Mouse (Mus musculus): ENCODE data around the gene Nacc2. TPM values are rescaled to one million over a fixed set of nuclear protein-coding genes. Genes with fewer than 3 reads are reported as not detected.

Gene Nacc2
- total and polyA plus RNA-seq, 2 experiments from 2014 or later = 18.3 to 18.9 TPM

DNA sequence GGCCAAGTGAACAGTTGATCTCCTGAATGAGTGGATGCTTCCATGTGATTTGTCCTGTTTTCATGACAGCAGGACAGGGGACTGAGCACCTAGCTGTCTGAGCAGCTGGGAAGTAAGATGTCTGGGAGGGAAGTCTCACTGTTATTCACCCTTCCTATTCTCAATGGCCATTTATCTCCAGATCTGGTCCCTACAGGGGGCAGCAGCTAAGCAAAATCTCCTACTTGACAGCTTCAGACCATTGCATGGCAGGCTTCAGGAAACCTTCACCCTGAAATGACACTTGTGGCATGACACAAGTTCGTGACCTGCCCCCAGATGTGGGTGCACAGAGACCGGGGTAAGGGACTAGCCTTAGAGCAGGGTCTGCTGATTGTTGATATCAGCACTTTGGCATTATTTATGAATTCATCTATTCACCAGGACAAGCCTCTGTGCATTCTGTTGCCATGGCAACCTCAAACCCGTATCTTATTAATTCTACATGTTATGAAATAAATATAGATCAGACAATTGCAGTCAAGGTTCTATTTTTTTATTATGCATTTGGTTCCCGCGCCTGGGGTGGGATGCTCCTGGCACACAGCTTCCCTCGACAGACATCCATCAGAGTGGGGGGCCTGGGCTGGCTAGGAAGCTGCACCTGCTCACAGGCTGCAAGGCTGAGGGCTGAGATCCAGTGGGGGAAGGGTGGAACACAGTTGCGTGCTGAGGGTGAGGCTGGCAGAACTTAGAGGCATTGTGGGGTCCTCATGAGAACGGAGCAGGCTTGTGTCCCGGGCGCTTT is 33.4 kb upstream of the Nacc2 start:
- DNase-seq (peak; percentile 72), ATAC-seq (peak; percentile 83)
- TF ChIP-seq CTCF (IDR thresholded peaks at IDR 0.05; ENCODE audit: low read depth) = 0 out of 2 replicates have a peak, but pooled peaks have one; percentile 24
- no peak overlapping the region for H3K4me3 ChIP-seq (ENCODE audit: low read depth, low read length)
- no peak overlapping the region for H3K9ac ChIP-seq
- H3K4me2 ChIP-seq (ENCODE audit: low read depth) = no peak overlapping the region
- no peaks in the 10 kb centered on the region for H3K9me3 ChIP-seq (ENCODE audit: low read length)
- WGBS = 40% methylated on average over 10 of the region's 10 CpGs
- no peaks in the 10 kb centered on the region for H3K27me3 ChIP-seq (ENCODE audit: insufficient read depth, low read length)
- no peaks in the 10 kb centered on the region for H3K36me3 ChIP-seq (ENCODE audit: insufficient read depth)
- peak overlapping the region; percentile 57; the same call in 1 of the 2 replicates for H3K27ac ChIP-seq (ENCODE audit: low read depth, low read length)
- H3K4me1 ChIP-seq (ENCODE audit: insufficient read depth) = peaks cover 17% of the 10 kb centered on the region; the same call in 1 of the 2 replicates

DNA sequence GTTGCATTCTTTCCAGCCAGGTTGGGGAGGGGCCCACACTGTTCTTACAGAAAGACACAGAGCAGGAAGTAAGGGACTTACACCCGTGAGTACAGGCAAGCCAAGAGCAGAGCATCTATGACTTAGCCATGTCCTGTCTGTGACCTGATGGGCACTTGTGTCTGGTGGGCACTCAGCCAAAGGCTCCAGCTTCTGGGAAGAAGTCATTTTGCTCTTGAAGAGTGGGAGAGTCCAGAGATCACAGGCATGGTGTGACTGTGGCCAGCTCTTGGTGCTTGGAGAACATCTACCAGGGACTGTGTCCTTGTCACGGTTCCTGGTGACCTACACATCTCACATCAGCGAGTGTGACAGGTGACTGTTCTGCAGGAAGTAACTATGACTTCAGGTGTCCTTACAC is 32.7 kb upstream of the Nacc2 start:
- TF ChIP-seq CTCF (IDR thresholded peaks at IDR 0.05; ENCODE audit: low read depth) = no peak
- Histone ChIP-seq H3K9ac (no peak overlapping the region), H3K4me1 (ENCODE audit: insufficient read depth) (peaks cover 17% of the 10 kb centered on the region; the same call in 1 of the 2 replicates), H3K4me3 (ENCODE audit: low read depth, low read length) (no peak overlapping the region), H3K27ac (ENCODE audit: low read depth, low read length) (no peak overlapping the region), H3K4me2 (ENCODE audit: low read depth) (no peak overlapping the region), H3K27me3 (ENCODE audit: insufficient read depth, low read length) (no peaks in the 10 kb centered on the region), H3K36me3 (ENCODE audit: insufficient read depth) (no peaks in the 10 kb centered on the region), H3K9me3 (ENCODE audit: low read length) (no peaks in the 10 kb centered on the region)
- no peak for DNase-seq
- WGBS = 64% methylated on average over 3 of the region's 3 CpGs
- no peak for ATAC-seq

DNA sequence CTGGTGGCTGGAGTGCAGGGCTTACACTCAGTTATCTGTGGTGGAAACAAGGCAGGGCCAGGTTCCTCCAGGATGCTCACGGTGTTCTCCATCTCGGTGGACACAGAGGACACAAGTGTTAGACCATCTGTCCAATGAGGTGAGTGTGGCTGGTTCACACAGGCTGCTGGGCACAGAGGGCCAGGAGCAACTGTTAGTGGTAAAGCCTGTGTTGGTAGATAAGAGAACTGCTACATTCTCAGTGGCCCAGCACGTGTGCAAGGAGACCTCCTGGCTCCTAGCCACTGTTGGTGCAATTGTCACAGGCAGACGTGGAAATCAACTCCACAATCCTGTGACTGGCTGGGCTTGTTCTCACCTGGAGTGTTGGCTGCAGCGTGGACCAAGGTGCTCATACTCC is 31.6 kb upstream of the Nacc2 start:
- Histone ChIP-seq H3K4me2 (ENCODE audit: low read depth) (no peak overlapping the region), H3K27ac (ENCODE audit: low read depth, low read length) (no peak overlapping the region), H3K9me3 (ENCODE audit: low read length) (no peaks in the 10 kb centered on the region), H3K27me3 (ENCODE audit: insufficient read depth, low read length) (no peaks in the 10 kb centered on the region), H3K36me3 (ENCODE audit: insufficient read depth) (no peaks in the 10 kb centered on the region), H3K9ac (no peak overlapping the region), H3K4me1 (ENCODE audit: insufficient read depth) (peaks cover 17% of the 10 kb centered on the region; the same call in 1 of the 2 replicates), H3K4me3 (ENCODE audit: low read depth, low read length) (no peak overlapping the region)
- 60% methylated on average over 5 of the region's 5 CpGs for WGBS
- DNase-seq (no peak), ATAC-seq (no peak)
- no peak for TF ChIP-seq CTCF (IDR thresholded peaks at IDR 0.05; ENCODE audit: low read depth)

DNA sequence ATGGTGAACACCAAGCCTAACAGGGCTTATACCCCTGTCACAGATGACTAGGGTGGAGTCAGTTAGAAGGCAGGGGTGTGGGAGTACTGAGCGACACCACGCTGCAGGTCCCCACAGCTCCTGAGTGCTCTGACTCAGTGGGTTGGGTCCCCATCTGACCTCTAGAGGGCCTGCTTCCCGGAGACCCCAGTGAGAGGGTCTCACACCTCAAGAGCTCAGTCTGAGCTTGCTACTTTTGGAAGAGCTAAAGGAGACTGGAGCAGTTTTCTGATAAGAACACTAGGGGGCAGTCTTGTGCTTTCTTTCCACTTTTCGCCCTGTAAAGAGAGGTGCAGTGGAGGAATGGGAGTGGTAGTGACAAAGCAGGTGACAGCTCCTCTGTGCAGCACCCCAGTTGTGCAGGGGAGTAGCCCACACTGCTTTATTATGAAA is 30.9 kb upstream of the Nacc2 start:
- 8% methylated on average over 4 of the region's 4 CpGs for WGBS
- no peak overlapping the region for H3K27ac ChIP-seq (ENCODE audit: low read depth, low read length)
- no peak overlapping the region for H3K9ac ChIP-seq
- H3K4me1 ChIP-seq (ENCODE audit: insufficient read depth) = peaks cover 17% of the 10 kb centered on the region; the same call in 1 of the 2 replicates
- no peaks in the 10 kb centered on the region for H3K9me3 ChIP-seq (ENCODE audit: low read length)
- DNase-seq = peak; percentile 85
- no peaks in the 10 kb centered on the region for H3K27me3 ChIP-seq (ENCODE audit: insufficient read depth, low read length)
- no peaks in the 10 kb centered on the region for H3K36me3 ChIP-seq (ENCODE audit: insufficient read depth)
- no peak overlapping the region for H3K4me3 ChIP-seq (ENCODE audit: low read depth, low read length)
- TF ChIP-seq CTCF (IDR thresholded peaks at IDR 0.05; ENCODE audit: low read depth) = peak; percentile 89
- H3K4me2 ChIP-seq (ENCODE audit: low read depth) = no peak overlapping the region
- ATAC-seq = peak; percentile 89

DNA sequence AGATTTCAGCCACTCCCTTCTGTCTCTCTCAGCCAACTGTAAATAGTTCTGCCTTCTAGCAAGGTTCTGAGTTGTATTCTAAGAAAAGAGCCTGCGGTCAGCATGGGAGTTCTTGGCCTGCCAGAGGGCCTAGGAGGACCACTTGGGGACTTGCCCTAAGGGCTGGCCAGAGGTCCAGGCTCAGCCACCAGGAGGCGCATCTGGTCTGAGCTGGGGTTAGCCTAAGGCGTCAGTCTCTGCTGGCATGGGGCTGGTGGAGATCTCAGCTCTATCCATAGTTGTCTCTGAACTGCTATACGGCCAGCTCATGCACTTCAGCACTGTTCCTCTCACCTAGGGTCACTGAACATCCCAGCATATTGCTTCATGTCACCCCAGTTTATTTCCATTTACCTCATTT is 30.3 kb upstream of the Nacc2 start:
- H3K9me3 ChIP-seq (ENCODE audit: low read length) = no peaks in the 10 kb centered on the region
- WGBS = 30% methylated on average over 4 of the region's 4 CpGs
- peaks cover 17% of the 10 kb centered on the region; the same call in 1 of the 2 replicates for H3K4me1 ChIP-seq (ENCODE audit: insufficient read depth)
- no peak overlapping the region for H3K9ac ChIP-seq
- no peaks in the 10 kb centered on the region for H3K36me3 ChIP-seq (ENCODE audit: insufficient read depth)
- H3K27me3 ChIP-seq (ENCODE audit: insufficient read depth, low read length) = no peaks in the 10 kb centered on the region
- H3K27ac ChIP-seq (ENCODE audit: low read depth, low read length) = no peak overlapping the region
- ATAC-seq = no peak
- H3K4me2 ChIP-seq (ENCODE audit: low read depth) = no peak overlapping the region
- TF ChIP-seq CTCF (IDR thresholded peaks at IDR 0.05; ENCODE audit: low read depth) = peak; percentile 52
- no peak for DNase-seq
- H3K4me3 ChIP-seq (ENCODE audit: low read depth, low read length) = no peak overlapping the region

DNA sequence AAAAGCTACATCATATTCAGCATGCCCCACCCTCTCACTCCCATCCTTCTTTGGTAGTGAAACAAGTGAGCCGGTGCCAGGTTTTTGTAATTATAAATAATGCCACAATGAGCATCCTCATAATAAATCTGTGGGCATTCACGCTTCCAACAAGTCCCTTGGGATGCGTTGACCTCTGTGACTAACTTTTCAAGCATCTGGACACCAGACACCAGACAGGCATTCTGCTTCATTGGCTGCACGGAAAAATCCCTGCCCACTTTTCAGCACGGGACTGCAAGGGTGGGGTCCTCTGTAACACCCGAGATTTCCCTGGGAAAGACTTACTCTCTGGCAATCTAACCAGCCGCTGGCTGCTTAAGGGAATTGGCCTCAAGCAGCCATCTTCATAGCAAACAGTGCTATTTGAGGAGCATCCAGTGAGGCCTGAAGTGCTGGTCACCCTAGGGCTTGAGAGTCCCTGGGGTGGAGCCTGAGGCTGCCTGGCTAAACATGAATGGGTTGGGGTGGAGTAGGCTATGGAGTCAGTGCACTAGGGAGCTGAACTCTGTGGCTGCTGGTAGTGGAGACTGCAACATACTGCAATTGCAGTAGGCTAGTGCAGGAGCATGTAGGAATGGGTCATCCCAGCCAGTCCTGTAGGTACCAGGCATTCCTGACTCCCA is 24.8 kb upstream of the Nacc2 start:
- Histone ChIP-seq H3K4me3 (ENCODE audit: low read depth, low read length) (no peak overlapping the region), H3K27ac (ENCODE audit: low read depth, low read length) (no peak overlapping the region), H3K27me3 (ENCODE audit: insufficient read depth, low read length) (no peaks in the 10 kb centered on the region), H3K9ac (no peak overlapping the region), H3K36me3 (ENCODE audit: insufficient read depth) (no peaks in the 10 kb centered on the region), H3K4me1 (ENCODE audit: insufficient read depth) (no peaks in the 10 kb centered on the region), H3K9me3 (ENCODE audit: low read length) (no peaks in the 10 kb centered on the region), H3K4me2 (ENCODE audit: low read depth) (no peak overlapping the region)
- no peak for TF ChIP-seq CTCF (IDR thresholded peaks at IDR 0.05; ENCODE audit: low read depth)
- WGBS = 70% methylated on average over 7 of the region's 7 CpGs
- DNase-seq = no peak
- ATAC-seq = no peak

Data from forebrain, postnatal 0 days (tissue).